Mouse (Mus musculus) limb, embryonic 11.5 days (tissue): Measurements from ENCODE around the gene Mtfr1l. TPM values are rescaled to one million over a fixed set of nuclear protein-coding genes. Genes with fewer than 3 reads are reported as not detected.

Experiments
- ATAC-seq: fragments of 200-750 bp; cut with Nextera tagmentation; 2 replicates; pipeline ENCODE4 v1.8.0; 2017; ENCODE audit warnings: low read depth; ENCODE audit not compliant: insufficient number of reproducible peaks, low FRiP score, low TSS enrichment
- DNase-seq: peaks from one replicate; pipeline ENCODE4 v3.0.0-alpha.2; 2015; ENCODE audit warnings: low spot score
- H3K27ac ChIP-seq: fragments of 300-500 bp; sonication (generic); replicated peaks from 2 replicates; pipeline ENCODE4 v1.5.1; 2014; ENCODE audit warnings: low read depth, mild to moderate bottlenecking, low read length
- H3K27me3 ChIP-seq: fragments of 300-500 bp; sonication (generic); 2 replicates; pipeline ENCODE4 v1.6.1; 2014; ENCODE audit warnings: mild to moderate bottlenecking, low read length, mixed read lengths; ENCODE audit not compliant: control insufficient read depth, insufficient read depth
- H3K36me3 ChIP-seq: fragments of 300-500 bp; sonication (generic); 2 replicates; pipeline ENCODE4 v1.6.1; 2014; ENCODE audit warnings: mild to moderate bottlenecking, low read length, moderate library complexity, mixed read lengths; ENCODE audit not compliant: control insufficient read depth, insufficient read depth
- H3K4me1 ChIP-seq: fragments of 300-500 bp; sonication (generic); 2 replicates; pipeline ENCODE4 v1.6.1; 2014; ENCODE audit warnings: low read length, mixed read lengths; ENCODE audit not compliant: control insufficient read depth, insufficient read depth
- H3K4me2 ChIP-seq: fragments of 300-500 bp; sonication (generic); 2 replicates; pipeline ENCODE4 v1.6.1; 2014; ENCODE audit warnings: low read depth, mild to moderate bottlenecking, moderate library complexity; ENCODE audit not compliant: severe bottlenecking
- H3K4me3 ChIP-seq: fragments of 300-500 bp; sonication (generic); 2 replicates; pipeline ENCODE4 v1.5.1; 2014; ENCODE audit warnings: low read depth, low read length
- H3K9ac ChIP-seq: fragments of 300-500 bp; sonication (generic); 2 replicates; pipeline ENCODE4 v1.6.1; 2014; ENCODE audit warnings: mild to moderate bottlenecking, low read length
- H3K9me3 ChIP-seq: fragments of 300-500 bp; sonication (generic); 2 replicates; pipeline ENCODE4 v1.6.1; 2016; ENCODE audit warnings: low read length; ENCODE audit not compliant: control insufficient read depth
- WGBS: fragments of 180-500 bp; shearing (Covaris S2); extraction: QIAGEN DNeasy Blood & Tissue Kit; methylation state at CpG from one replicate; pipeline ENCODE4 v1.1.7; 2014; 5-methylcytosine and 5-hydroxymethylcytosine counted together
- polyA plus RNA-seq: library from polyadenylated mRNA; unstranded; fragments of >200 nt; fragmentation: Nextera tagmentation; extraction: Ambion mirVana; gene quantifications from 2 replicates; pipeline ENCODE4 v1.2.1, GENCODE M21; 2014

Gene Mtfr1l
- polyA plus RNA-seq, 1 experiment from 2014 or later, result 121 TPM

GRCm38 (mm10) chr4:134563624-134564023 is 28.4 kb upstream of the Mtfr1l start:
- DNase-seq (no peak), ATAC-seq (no peak)
- no peak overlapping the region for H3K4me3 ChIP-seq
- no peak overlapping the region for H3K4me2 ChIP-seq
- H3K4me1 ChIP-seq, result peaks cover 3% of the 10 kb centered on the region; the same call in 1 of the 2 replicates
- H3K27ac ChIP-seq, result no peak overlapping the region
- WGBS, result 89% methylated on average over 16 of the region's 16 CpGs
- no peaks in the 10 kb centered on the region for H3K9me3 ChIP-seq
- H3K9ac ChIP-seq, result no peak overlapping the region
- H3K36me3 ChIP-seq, result no peaks in the 10 kb centered on the region
- 0 out of 2 replicates have a peak, but pooled peaks cover 2% of the 10 kb centered on the region for H3K27me3 ChIP-seq

- WGBS, result 95% methylated on average over 2 of the region's 2 CpGs
- no peak overlapping the region for H3K27ac ChIP-seq
- H3K9ac ChIP-seq, result no peak overlapping the region
- no peak overlapping the region for H3K4me3 ChIP-seq
- H3K4me2 ChIP-seq, result no peak overlapping the region
- no peaks in the 10 kb centered on the region for H3K36me3 ChIP-seq
- no peaks in the 10 kb centered on the region for H3K27me3 ChIP-seq
- H3K9me3 ChIP-seq, result no peaks in the 10 kb centered on the region
- DNase-seq (no peak), ATAC-seq (no peak)
- peaks cover 5% of the 10 kb centered on the region; the same call in 1 of the 2 replicates for H3K4me1 ChIP-seq
Measured at GRCm38 (mm10) chr4:134562014-134562413, 26.8 kb upstream of the Mtfr1l start.

GRCm38 (mm10) chr4:134560699-134561098 is 25.5 kb upstream of the Mtfr1l start:
- no peak overlapping the region for H3K4me3 ChIP-seq
- H3K9ac ChIP-seq, result no peak overlapping the region
- no peak overlapping the region for H3K4me2 ChIP-seq
- ATAC-seq (no peak), DNase-seq (no peak)
- WGBS, result 87% methylated on average over 8 of the region's 8 CpGs
- H3K4me1 ChIP-seq, result peaks cover 5% of the 10 kb centered on the region; the same call in 1 of the 2 replicates
- no peaks in the 10 kb centered on the region for H3K36me3 ChIP-seq
- no peaks in the 10 kb centered on the region for H3K27me3 ChIP-seq
- H3K27ac ChIP-seq, result no peak overlapping the region
- no peaks in the 10 kb centered on the region for H3K9me3 ChIP-seq

- Histone ChIP-seq H3K27me3 (no peaks in the 10 kb centered on the region), H3K9me3 (no peaks in the 10 kb centered on the region), H3K36me3 (no peaks in the 10 kb centered on the region), H3K4me3 (no peak overlapping the region), H3K27ac (no peak overlapping the region), H3K9ac (no peak overlapping the region), H3K4me2 (no peak overlapping the region), H3K4me1 (peaks cover 5% of the 10 kb centered on the region; the same call in 1 of the 2 replicates)
- DNase-seq (no peak), ATAC-seq (no peak)
- WGBS, result 79% methylated on average over 7 of the region's 7 CpGs
Measured at GRCm38 (mm10) chr4:134559154-134559553, 24.0 kb upstream of the Mtfr1l start.

GRCm38 (mm10) chr4:134558570-134559113 is 23.5 kb upstream of the Mtfr1l start:
- Histone ChIP-seq H3K4me3 (no peak overlapping the region), H3K27ac (0 out of 2 replicates have a peak overlapping the region, but pooled peaks have one; percentile 42), H3K27me3 (no peaks in the 10 kb centered on the region), H3K9me3 (no peaks in the 10 kb centered on the region), H3K4me2 (no peak overlapping the region), H3K9ac (no peak overlapping the region), H3K36me3 (no peaks in the 10 kb centered on the region), H3K4me1 (peaks cover 5% of the 10 kb centered on the region; the same call in 1 of the 2 replicates)
- WGBS, result 22% methylated on average over 9 of the region's 9 CpGs
- DNase-seq (peak; percentile 46), ATAC-seq (no peak)

- no peaks in the 10 kb centered on the region for H3K36me3 ChIP-seq
- peaks cover 5% of the 10 kb centered on the region; the same call in 1 of the 2 replicates for H3K4me1 ChIP-seq
- no peaks in the 10 kb centered on the region for H3K9me3 ChIP-seq
- no peak overlapping the region for H3K4me2 ChIP-seq
- no peak overlapping the region; the same call in 1 of the 2 replicates for H3K27ac ChIP-seq
- H3K27me3 ChIP-seq, result no peaks in the 10 kb centered on the region
- 19% methylated on average over 16 of the region's 16 CpGs for WGBS
- no peak overlapping the region for H3K4me3 ChIP-seq
- DNase-seq (peak; percentile 55), ATAC-seq (no peak)
- no peak overlapping the region for H3K9ac ChIP-seq
Measured at GRCm38 (mm10) chr4:134557626-134558249, 22.6 kb upstream of the Mtfr1l start.

- H3K9me3 ChIP-seq, result no peaks in the 10 kb centered on the region
- ATAC-seq (no peak), DNase-seq (peak; percentile 62)
- H3K9ac ChIP-seq, result no peak overlapping the region
- no peak overlapping the region for H3K27ac ChIP-seq
- no peak overlapping the region for H3K4me2 ChIP-seq
- no peaks in the 10 kb centered on the region for H3K36me3 ChIP-seq
- WGBS, result 72% methylated on average over 8 of the region's 8 CpGs
- peaks cover 5% of the 10 kb centered on the region; the same call in 1 of the 2 replicates for H3K4me1 ChIP-seq
- H3K27me3 ChIP-seq, result no peaks in the 10 kb centered on the region
- no peak overlapping the region for H3K4me3 ChIP-seq
Measured at GRCm38 (mm10) chr4:134555956-134556580, 20.9 kb upstream of the Mtfr1l start.

- DNase-seq (no peak), ATAC-seq (no peak)
- Histone ChIP-seq H3K9me3 (peaks cover 6% of the 10 kb centered on the region; the same call in 1 of the 2 replicates), H3K36me3 (peaks cover 9% of the 10 kb centered on the region), H3K4me2 (no peak overlapping the region), H3K27ac (no peak overlapping the region), H3K4me1 (peaks cover 4% of the 10 kb centered on the region; the same call in 1 of the 2 replicates), H3K4me3 (no peak overlapping the region), H3K27me3 (no peaks in the 10 kb centered on the region), H3K9ac (no peak overlapping the region)
- WGBS, result 72% methylated on average over 1 of the region's 1 CpGs
Measured at GRCm38 (mm10) chr4:134553631-134554030, 18.4 kb upstream of the Mtfr1l start.
